Mouse (Mus musculus): ENCODE results near the gene Rnf215.
"Not testable (repeated sequence)": the region's sequence is repeated elsewhere in the genome, so short reads cannot be mapped to it uniquely, and the experiment has no call there.

Rnf215 gene

DNA sequence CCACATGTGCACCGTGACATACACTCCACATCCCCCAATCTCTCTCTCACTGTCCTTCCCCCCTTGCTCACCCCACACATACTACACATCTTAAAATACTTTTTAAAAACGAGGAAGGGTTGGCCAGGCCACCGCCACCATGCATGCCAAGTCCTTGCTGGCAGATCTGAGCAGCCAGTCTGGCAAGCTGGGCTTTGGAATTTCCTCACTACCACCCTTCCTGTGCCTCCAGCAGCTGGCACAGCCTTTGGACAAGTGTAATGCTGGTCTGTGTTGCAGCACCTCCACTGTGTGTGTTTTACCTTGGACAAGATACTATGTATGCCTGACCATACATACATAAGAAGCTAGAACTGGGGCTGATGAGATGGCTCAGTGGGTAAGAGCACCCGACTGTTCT lies 21.5 kb upstream of the Rnf215 start:
- no peak for DNase-seq (ENCODE audit: low read depth, low spot score)

DNA sequence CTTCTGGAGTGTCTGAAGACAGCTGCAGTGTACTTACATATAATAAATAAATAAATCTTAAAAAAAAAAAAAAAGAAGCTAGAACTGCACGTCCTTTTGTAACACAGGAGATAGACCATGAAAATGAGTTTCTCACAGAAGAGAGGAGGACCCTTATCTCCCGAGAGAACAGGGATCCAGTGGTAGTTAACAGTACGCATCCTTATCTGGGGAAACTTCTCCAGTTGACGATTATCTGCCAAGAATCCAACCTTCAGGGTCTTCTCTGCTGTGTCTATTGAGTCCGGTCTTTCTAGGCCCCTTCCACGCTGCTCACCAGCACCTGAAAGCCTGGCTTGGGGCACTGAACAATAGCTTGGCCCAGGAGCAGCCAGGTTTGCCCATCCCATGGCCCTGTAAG lies 21.0 kb upstream of the Rnf215 start:
- no peak for DNase-seq (ENCODE audit: low read depth, low spot score)

DNA sequence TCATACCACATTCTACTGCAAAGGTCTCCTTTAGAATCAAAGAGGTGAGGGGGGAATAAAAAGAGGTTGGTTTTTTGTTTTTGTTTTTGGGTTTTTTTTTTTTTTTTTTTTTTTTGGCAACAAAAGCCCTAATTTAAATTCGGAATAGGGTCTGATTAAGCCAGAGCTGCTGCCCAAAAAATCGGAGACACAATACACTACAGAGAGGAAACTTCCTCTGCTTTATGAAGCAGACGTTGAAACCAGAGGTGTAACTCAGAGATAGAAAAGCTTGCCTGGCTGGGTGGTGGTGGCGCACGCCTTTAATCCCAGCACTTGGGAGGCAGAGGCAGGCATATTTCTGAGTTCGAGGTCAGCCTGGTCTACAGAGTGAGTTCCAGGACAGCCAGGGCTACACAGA lies 20.5 kb upstream of the Rnf215 start:
- DNase-seq (ENCODE audit: low read depth, low spot score): not testable (repeated sequence)

DNA sequence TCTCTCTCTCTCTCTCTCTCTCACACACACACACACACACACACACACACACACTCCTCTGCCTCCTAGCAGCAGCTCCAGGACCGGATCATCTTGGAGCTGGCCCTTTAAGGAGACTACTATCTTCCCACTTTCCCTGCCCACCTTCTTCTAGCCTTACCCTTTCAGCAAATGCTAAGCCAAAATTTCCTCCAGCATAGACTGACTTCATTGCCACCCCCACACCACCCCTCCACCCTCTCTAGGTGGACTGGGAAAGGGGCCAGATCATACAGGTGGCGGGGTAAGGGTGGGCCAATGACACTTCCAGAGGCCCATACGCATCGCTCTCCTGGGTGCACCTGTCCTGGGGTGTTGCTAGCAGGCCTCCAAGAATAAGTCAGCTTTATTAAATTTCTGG lies 19.6 kb upstream of the Rnf215 start:
- DNase-seq (ENCODE audit: low read depth, low spot score): no peak

DNA sequence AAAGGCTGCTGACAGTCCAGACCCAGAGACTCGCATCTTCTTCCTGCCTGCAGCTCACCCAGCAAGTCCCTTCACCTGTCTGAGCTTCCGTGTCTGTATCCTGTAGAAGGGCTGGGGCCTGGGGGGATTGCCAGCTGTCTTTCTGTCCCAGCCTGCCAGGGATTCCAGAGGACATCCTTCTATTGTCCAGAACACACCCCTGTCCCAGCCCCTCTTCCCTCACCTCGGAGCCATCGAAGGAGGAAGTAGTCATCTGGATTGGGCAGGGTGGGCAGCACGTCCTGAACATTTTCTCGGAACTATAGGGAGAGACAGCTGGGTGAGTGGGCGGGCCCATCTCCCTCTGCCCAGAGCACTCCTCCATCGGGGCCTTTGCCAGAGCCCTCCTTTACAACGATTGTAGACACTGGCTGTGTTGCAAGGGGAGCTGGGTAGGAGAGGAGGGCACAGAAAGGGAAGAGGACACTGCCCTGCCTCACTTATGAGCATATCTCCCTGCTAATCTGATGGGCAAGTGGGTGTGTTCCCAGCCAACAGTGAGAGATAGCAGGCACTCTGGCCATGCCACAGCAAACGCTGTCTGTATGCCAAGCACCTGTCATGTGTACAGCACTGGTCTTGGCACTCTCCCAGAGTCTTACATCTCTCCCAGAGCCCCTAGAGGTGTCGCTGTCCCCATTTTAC lies 18.4 kb upstream of the Rnf215 start:
- DNase-seq (ENCODE audit: low read depth, low spot score): no peak

DNA sequence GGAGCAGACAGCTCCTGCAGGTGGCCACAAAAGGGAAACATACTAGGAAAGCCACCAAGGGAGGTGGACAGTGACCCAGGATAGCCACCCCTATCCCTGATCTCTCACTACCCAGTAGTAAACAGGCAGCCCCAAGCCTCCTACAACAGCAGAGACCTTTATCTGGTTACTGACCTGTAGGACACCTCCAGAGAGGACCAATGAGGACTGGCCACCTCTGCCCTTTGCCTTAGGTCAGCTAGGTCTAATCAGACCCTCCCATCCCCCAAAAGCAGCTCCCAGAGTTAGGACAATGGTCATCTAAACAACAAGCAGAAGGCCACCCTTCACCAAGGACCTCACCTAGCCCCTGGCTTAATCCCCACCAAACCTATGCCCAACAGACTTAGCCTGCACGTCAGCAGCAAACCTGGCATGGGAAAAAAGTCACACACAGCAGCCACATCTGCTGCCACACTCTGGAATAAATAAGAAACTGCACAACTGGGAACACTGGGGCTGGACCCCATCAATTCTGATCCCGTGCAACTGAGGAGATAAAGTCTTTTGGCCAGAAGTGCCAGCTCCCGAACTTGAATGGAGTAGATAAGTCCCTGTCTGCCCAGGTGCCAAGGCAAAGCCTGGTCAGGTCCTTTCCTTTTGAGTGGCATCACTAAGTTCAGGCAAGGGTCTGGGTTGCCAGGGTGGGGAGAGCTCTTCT lies 17.5 kb upstream of the Rnf215 start:
- no peak for DNase-seq (ENCODE audit: low read depth, low spot score)

DNA sequence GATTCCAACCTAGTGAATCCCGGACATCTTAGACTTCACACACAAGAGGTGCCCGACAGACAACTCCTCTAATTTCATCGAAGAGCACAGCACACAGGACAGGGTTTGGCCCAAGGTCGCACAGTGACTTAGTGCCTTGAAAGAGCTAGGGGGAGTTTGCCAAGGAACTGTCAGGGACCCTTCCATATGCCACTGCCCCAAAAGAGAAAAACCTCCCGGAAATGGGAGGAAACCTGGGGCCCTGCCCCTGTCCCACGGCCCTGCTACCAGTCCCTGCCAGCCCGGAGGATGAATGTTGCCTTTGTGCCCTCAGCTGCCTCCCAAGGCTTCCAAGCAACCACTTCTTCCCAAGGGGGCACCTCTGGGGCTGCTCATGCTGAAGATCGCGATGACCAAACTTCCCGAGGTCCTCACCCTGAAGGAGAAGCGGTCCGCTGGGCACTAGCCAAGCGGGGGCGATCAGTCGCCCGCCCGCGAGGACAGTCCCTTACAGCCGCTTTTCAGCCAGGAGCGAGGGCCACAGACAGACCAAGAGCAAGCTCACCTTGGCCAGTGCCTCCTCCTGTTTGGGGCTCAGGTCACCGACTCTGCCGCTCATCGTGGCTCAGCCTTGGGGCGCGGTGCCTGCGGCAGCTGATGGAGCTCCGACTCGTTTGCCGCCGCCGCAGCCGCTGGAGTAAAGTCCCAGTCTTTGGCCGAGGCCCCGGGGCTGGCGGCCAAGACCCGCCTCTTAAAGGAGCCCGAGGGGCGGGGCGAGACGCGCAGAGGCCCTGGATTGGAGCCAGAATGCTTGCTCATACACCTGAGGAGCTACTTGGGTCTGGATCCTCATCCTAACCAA lies 16.7 kb upstream of the Rnf215 start:
- DNase-seq (ENCODE audit: low read depth, low spot score): no peak

DNA sequence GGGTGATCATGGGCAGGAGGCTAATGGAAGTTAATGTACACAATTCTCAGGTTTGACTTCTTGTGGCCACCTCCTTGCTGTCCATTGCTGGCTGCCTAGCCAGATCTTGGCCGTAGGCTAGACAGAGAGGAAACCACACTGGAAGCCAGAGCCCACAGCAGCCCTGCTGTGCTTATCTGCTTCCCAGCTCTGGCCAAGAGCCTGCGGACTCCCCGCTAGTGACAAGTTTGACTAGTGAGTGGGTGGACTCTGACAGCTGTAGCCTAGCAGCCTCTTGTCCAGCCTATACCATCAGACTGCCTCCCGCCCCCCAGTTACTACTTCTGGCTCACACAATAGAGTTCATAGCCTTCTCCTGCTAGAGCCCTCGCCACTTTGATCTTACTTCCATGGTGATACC lies 15.4 kb upstream of the Rnf215 start:
- no peak for DNase-seq (ENCODE audit: low read depth, low spot score)

DNA sequence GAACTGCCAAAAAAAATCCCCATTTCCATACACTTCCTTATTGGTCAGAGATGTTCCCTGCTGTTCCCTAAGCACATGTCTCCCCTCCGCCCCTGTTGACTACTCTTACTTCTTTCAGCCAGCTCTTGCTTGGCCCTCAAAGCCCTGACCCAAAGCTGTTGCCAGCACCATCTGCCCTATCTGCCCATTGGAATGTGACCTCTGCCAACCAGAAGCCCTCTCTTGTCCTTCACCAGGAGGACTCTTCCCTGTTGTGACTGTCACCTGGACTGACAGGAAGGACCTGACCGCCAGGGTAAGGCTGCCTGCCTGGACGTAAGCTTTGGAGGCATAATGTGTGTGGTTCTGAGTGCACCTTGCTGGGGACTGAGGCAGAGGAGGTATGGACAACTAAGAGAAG lies 13.3 kb upstream of the Rnf215 start:
- DNase-seq (ENCODE audit: low read depth, low spot score): no peak

DNA sequence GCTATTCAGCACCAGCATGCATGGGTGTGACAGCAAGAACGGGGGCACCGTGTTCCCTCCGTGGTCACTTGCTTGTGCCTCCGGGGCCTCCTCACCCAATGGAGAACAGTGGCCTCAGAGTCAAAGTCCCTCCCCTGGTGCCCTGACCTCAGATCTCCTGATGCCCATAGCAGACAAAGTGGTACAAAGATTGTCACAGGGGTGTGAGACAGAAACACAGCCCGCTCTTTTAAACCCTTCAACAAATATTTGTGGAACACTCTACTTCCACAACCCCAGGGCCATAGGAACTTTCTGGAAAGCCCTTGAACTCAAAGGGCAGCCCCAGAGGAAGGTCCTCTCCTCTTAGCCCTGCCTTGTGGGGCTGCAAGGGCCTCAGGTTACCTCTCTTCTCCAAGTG lies 12.8 kb upstream of the Rnf215 start:
- DNase-seq (ENCODE audit: low read depth, low spot score): no peak

DNA sequence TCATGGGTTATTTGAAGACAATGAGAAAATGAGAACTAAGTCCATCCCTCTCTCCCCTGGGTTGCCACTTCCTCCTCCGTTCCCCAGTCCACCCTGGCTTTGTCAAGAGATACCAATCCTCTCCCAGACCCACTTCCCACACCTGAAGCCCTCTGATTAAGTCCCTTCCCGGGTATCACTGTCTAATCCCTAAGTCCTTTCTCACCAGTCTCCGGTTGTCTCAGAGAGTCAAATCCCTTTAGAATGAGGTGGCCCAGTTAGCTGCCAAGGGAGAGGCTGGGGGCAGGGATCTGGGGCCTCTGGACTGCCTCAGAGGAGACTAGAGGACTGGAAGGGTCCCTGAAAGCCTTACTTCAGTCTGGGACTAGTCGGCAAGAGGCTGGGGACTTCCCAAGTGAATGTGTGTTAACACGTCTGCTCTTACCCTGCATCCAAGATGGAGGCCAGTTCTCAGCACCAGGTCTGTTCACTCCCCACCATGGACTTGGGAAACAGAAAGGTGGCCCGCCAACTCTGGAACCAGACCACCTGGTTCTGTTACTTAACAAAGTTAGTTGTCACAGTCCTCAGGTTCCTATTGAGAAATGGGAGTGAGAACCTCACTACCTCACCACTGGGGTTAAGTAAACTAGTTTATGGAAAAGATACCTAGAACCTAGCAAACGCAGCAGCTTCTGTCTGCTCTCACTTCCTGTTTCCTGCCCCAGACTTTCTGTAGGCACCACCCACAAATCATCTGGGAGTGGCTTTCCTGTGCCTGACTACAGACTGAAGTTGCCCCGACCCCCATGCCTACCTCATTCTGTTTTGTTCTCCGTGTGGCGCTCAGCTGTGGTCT lies 12.0 kb upstream of the Rnf215 start, which contains the start of gene Sec14l2:
Sec14l2 (minus strand) TSS at position 674 of the 838 bp plus-strand sequence.
- DNase-seq (ENCODE audit: low read depth, low spot score): no peak

DNA sequence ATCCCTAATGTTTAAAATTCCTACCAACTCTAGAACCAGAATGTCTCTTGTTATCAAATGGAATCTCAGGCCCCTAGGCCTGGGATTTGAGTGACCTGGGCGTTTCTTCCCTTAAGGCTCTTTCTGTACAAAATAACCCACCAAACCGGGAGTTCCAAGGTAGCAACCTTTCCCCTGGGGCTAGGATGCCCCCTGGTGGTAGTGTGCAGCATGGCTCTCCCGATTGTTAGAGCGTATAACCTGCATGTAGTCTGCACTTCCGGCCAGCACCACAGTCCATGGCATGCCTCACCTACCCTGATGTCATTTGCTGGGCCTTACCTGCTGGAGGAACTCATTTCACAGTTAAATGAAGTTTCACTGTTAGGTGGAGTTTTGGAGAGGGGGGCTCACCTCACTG lies 11.1 kb upstream of the Rnf215 start:
- no peak for DNase-seq (ENCODE audit: low read depth, low spot score)

DNA sequence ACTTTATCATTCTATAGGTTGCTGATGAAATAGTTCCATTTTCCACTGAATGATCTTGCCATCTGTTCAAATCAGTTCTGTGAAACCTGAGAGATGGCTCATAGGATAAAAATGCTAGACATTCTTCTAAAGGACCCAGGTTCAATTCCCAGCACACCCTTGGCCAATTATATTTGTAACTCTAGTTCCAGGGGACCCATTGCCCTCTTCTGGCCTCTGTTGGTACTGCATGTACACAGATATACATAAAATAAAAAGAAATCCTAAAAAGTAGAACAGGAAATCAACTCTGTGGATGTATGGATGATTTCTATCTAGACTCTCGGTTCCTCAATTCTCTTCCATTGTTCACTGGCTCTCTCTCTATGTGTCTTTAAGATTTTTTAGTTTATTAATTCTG lies 7.9 kb upstream of the Rnf215 start:
- no peak for DNase-seq (ENCODE audit: low read depth, low spot score)

DNA sequence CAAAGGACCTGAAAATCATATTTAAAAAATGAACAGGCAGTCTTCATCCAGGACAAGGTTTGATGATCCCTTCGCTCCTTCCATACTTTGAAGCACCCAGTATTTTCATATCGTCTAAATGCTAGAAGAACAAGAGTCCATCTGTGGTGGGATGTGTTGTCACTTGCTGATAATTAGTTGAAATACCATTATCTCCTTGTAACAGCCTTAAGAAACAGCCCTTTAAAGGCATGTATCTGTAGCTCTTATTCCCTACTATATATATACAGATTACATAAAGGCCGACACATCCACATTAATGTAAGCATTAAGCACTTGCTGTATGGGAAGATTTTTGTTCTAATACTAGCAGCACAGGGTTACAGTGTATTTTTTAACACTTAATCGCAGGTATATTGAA lies 6.5 kb upstream of the Rnf215 start:
- not testable (repeated sequence) for DNase-seq (ENCODE audit: low read depth, low spot score)

DNA sequence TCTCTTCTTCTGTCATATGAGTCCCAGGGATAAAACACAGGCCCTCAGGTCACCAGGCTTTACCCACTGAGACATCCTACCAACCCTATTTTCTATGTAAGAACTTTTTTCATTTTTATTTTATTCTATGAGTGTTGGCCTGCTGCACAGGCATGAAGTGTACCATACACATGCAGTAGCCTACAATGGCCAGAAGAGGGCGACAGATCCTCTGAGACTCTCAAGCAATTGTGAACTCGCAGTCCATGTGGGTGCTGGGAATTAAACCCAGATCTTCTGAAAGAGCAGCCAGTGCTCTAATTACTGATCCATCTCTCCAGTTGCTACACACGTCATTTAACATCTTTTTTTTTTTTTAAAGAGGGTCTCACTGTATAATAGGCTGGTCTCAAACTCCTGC lies 1.6 kb upstream of the Rnf215 start:
- DNase-seq (ENCODE audit: low read depth, low spot score): no peak

DNA sequence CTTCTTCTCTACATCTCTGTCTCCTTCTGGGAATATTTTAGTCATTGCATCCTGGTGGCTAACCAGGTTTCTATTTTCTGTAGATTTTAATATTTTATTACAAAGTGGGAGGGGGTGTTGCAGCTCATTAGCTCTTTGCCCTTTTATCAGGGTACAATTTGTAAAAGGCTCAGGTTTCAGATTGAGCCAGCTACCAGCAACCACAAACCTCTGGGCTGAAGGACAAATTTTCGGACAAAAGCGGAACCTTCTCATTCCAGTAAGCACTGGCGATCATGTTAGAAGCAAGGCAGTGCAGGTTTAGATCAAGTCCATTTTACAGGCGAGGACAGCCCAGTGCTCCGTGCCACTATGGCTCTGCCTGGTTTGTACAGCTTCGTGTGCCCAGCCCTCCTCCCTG lies 602 bp upstream of the Rnf215 start:
- no peak for DNase-seq (ENCODE audit: low read depth, low spot score)

DNA sequence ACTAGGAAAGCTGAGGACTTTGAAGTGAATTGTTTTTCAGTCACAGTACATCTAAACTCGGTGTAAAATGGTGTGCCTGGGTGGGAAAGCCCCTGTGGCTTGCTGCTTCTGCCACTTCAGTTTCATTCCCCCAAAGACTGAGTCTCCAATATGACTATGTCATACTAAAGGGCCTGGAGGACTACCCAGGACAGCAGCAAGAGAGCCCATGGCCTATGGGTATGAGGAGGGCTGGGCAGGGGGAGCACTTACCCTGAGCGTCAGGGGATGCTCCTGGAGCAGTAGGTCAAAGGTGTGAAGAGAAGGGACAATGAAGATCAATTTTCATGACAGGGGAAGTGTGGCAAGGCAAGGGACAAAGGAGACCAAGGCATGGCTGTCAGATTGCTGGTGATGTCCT lies 4.0 kb downstream of the Rnf215 start:
- DNase-seq (ENCODE audit: low read depth, low spot score): no peak

DNA sequence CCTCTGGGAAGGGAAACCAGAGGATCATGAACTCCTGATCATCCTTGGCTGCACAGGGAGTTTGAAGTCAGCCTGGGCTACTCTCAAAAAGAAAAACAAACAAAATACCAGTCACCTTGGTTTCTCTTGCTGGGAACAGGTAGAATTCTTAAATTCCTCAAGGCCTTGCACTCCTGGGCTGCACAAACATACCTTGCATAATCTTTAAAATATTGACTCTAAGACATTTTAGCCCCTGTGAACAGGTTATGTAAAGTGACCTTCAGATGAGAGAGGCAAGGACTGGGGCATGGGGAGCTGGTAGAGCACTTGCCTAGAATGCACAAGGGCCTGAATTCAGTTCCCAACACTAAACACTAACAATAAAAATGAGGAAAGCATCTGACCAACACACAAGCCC lies 6.5 kb downstream of the Rnf215 start:
- no peak for DNase-seq (ENCODE audit: low read depth, low spot score)

DNA sequence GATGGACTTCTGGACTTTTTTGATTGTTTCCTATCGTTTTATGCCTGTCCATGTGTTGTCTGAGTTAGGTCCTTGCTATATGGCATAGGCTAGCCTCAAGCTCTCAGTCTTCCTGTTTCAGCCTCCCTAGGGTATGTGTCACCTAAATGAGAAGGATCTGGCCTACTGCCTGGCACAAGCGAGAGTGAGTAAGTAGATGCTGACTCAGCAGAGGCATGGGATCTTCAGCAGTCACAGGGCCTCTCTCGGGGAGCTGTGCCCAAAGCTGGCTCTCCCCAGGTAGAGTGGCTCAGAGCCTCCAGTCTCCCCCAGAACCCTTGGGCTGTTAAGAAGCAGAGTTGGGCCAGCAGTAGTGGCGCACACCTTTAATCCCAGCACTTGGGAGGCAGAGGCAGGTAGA lies 7.3 kb downstream of the Rnf215 start:
- no peak for DNase-seq (ENCODE audit: low read depth, low spot score)

DNA sequence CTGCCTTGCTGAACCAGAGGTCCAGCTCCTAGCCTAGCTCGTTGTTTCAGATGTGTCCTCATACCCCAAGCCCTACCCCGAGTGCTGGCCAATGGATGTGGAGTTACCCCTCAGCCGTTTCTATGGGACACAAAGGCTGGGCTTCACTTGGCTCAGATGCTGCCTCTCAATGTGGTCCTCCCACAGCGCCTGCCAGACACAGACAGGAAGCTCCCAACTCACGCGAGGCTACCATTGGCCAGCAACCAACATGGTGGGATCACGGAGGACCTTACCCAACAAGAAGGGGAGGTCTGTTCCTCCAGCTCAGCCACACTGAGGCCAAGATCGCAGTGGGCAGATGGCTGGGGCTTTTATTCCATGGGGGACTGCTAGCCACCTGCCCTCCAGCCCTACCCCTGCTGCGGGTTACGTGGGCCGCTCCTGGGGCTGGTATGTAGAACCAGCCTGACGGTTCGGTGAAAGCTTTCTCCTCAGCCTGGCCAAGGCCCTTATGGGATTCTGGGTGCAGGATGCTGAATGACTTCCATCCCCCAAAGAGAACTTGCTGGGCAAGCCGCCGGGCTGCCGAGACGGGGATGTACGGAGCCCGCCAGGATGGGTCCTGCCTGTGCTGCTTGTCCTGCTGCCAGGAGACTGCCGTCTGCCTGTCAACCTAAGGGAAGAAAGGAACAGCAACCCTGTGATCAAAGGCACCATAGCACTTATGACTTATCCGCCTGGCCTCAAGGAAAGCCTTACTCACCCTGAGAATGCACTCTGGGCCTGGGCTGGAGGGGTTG lies 8.5 kb downstream of the Rnf215 start:
- no peak for DNase-seq (ENCODE audit: low read depth, low spot score)

DNA sequence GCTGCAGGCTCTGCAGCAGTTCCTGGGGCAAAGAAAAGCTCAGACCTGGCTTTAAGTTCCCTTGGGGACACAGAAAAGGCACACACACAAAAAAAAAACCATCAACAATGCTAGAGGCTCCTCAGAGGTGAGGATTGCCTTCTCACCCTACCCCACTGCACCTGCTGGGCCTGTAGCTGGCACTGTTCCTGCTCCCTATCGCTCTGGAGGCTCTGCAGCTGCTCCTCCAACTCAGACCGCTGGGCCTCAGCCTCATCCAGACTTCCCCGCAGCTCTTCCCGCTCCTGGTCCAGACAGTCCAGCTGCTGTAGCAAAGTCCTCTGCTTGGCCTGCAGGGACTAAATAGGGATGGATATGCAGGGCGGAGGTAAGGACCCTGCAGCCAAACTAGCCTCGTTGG lies 11.4 kb downstream of the Rnf215 start:
- no peak for DNase-seq (ENCODE audit: low read depth, low spot score)
